Mouse (Mus musculus) urinary bladder, postnatal 10 days (tissue): Measurements from ENCODE around the gene Ctdspl.
A peak's percentile ranks its signal among the peaks of the same experiment; 100 is the strongest.

Source experiments
- DNase-seq: peaks from one replicate; pipeline ENCODE4 v3.0.0; 2022; ENCODE audit warnings: low spot score

Ctdspl gene

DNA sequence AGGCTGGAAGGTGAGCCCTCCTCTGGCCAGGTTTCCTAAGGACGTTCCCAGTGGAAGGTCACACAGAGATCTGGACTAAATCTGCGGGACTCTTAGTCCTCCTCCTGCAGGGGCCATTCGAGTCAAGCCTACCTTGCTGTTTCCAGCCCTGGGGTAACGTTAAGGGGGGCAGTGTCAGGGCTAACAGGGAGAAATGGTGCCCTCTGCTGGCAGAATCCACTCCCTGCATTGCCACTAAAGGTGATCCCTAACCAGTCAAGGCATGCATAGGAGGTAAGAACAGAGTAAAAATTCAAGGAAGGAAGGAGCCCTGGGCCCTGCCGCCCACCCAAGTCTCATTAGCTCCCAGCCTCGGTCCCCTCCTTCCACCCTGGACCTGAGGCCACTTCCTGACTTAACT, 141.3 kb downstream of the Ctdspl start:
- DNase-seq, result no peak

DNA sequence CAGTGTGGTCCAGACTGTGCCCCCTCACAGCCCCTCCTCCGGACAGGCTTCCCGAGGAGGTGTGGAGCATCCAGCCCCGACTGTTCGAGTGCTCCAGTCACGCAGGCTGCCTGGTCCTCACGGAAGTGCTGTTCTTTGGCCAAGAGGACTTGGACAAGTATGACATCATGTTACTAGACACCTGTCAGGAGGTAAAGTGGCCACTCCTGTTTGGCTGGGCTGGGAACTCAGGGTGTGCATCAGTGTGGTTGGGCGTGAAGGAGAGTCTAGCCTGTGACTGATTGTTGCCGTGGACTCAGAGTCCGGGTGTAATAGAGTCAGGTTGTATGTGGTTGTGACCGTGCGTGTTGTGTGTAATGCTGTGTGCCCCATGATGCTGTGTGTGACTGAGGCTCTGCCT, 142.0 kb downstream of the Ctdspl start:
- no peak for DNase-seq

DNA sequence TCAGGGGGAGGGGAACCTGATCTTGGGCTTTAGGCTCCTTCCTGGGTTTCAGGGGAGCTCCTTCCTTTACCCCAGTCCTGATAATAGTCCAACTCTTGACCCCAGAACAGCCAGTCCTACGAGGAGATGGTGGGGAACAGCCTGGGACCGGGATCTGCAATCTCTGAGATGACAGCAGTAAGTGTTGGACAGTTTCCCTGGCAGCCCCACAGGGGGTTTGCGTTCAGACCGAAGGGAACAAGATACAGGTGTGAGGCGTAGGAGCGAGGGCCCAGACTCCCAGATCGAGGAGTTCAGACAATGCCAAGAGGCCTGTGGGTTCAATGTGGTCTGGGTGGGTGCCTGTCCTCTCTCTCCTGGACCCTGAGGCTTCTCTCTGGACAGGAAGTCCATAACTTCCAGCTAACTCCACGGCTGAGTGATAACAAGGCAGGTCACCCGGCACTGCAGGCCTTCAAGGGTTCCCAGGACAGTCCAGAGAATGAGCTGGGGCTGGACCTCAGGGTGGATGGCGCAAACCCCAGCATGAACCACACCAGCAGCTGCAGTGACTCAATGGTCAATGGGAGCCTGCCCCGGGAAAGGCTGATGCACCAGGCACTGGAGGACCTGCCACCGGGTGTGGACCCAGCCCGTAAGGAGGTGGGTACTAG, 144.0 kb downstream of the Ctdspl start:
- DNase-seq, result no peak

DNA sequence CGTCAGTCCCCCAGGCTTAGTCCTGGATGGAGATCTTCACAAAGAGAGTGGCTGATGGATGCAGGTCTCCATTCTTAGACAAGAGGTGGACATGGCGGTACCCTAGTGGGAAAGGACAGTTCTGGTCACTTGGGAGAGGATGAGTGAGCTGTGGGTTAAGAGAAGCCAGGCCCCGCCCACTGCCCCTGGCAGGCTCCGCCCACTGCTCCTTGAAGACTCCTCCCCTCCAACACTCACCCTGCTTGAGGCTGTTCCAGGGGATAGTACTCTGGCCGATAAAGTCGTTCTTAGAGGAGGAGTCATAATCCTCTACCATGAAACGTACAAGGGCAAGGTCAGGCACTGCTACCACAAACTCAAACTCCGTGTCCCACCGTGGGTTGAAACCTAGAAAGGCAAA, 145.5 kb downstream of the Ctdspl start:
- DNase-seq, result no peak

DNA sequence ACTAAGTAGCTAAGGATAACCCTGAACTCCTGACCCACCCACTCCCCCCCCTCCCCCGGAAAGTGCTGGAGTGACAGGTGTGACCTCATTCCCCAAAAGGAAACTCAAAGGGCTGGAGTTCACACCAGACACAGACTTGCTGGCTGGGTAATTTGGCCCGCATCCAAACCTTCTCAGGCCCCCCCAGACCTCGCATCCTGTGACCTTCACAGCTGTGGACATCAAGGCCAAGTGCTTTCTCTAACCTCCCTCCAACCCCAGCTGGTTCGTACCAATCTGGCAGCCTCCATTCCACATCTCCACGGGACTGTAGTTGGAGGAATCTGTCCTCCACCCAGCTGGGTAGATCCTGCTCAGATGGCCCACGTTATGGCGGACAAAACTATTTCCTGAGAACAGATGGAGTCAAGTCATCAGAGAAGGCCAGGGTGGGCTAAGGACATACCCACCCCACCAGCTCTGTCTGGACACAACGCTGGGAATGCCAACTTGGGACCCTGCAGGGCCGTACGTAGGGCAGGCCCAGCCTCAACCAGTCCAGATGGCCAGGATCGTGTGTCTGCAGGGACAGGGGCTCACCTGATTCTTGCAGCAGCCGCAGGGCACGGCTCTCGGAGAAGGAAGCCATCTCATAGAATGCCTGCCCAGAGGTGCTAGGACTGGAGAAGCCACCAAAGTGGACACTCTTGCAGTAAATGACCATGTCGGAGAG, 147.1 kb downstream of the Ctdspl start:
- no peak for DNase-seq

- DNase-seq, result no peak
These were observed 149.4 kb downstream of the Ctdspl start for GRCm38 (mm10) chr9:119075685-119076084.

DNA sequence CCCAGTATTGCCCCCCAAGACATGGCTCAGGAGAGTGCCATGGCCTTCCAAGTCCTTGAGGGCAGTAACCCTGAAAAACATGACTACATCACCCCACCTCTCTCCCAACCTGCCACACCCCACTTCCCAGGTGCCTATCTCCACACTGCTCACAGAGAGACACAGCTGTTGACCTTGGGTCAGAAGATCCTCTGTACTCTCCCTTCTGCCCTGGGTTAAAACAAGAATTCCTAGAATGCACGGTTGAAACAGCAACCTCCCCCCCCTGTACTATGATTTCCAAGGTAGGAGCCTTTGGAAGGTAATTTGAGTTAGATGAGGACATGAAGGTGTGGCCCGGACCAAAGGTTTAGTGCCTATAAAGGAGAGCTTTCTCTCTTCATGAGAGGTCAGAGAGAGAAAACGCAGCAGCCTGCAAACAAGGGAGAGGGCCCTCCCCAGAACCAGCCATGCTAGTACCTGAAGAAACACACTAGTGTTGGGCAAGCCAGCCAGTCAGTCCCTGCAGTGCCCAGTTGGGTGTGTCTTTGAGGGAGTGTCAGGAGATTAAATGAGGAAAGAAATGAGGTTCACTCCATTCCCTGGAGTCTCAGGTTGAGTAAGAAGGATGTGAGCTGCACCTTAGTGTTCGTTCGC, 153.9 kb downstream of the Ctdspl start:
- no peak for DNase-seq

GRCm38 (mm10) chr9:119082039-119082438, 155.8 kb downstream of the Ctdspl start:
- DNase-seq, result no peak

- no peak for DNase-seq
These were observed 156.6 kb downstream of the Ctdspl start for GRCm38 (mm10) chr9:119082656-119083430.

- no peak for DNase-seq
These were observed 157.7 kb downstream of the Ctdspl start for GRCm38 (mm10) chr9:119083966-119084365.

DNA sequence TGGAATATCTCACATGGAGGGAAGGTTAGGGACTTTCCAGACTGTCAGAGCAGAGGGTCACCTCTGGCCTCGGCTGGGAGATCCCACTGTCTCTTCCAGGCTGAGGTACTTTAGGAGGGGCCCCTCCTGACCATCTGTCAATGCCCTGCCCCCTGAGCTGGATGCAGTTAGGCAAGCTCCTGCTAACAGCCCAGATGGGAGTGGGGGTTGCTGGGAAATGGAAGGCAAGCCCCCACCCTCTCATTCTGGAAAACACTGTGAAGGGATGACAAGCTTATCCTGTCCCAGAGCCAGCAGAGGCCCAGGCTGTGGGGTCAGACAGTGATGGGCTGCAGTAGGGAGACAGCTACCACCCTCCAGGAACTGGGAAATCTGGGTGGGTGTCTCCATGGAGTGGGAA, 160.2 kb downstream of the Ctdspl start:
- no peak for DNase-seq

- DNase-seq, result no peak
These were observed 161.1 kb downstream of the Ctdspl start for GRCm38 (mm10) chr9:119087309-119087708.

- peak; percentile 71 for DNase-seq
These were observed 162.0 kb downstream of the Ctdspl start for GRCm38 (mm10) chr9:119088148-119088801.

DNA sequence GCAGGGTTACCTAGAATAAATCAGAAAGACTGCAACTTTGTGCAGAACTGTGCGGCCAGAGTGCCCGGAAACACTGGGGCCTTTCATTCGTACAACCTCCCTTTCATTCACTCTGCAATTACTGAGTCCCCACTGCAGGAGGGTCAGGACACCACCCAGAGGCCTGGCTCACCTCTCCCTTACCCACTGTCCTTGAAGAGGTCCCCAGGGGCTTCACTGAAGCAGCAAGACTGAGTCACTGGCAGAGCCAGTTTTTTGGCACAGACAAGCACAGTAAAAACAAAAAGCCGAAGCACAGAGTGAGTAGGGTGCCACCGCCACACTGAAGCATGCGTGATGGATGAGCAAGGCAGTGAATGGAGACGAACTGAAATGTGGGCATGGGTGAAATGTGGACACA, 163.2 kb downstream of the Ctdspl start:
- DNase-seq, result no peak

DNA sequence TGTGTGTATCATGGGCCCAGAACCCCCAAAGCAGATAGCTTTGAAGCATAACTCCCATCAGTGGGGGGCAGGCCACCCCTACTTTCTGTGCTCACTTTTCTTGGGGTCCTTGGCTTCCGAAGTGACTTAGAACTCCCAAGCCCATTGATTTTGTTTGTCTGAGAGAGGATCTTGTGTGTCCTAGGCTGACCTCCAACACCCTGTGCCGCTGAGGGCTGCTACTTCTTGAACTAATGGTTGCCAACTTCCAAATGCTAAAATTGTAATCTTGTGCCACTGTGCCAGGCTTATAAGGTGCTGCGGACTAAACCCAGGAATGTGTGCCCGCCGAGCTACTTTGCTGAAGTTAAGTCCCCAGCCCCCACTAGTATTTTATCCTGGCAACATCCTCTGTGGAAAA, 164.2 kb downstream of the Ctdspl start:
- DNase-seq, result no peak

DNA sequence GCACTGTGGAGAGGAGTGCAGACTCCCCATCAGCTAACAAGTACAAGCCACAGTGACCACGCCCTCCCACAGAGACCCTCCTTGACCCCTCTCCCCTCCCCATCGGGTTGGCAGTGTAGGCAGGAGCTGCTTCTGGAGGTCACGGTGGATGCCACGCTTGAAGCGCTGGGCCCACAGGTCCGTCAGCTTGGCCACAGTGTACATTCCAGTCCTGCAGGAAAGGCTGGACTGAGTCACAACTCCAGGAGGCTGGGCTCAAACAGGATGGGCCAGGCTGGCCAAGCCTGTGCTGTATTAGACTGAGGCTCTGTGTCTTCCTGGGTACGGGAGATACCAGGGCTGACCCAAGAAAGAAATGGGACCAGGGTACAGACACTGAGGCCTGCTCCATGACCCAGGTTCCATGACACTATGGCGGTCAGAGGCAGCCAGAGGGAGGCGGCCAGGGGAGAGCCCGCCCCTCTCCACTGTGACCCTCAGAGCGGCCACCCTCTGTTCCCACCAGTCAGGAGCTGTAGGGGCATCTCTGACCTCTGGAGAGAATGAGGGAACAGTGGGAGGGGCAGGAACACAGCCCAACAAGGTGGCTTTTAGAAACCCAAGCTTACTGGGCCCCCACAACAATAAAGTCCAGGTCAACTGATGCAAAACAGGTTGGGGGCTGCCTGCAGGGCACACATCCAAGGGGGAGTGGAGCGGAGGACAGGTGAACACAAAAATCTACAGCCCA, 165.5 kb downstream of the Ctdspl start:
- no peak for DNase-seq

DNA sequence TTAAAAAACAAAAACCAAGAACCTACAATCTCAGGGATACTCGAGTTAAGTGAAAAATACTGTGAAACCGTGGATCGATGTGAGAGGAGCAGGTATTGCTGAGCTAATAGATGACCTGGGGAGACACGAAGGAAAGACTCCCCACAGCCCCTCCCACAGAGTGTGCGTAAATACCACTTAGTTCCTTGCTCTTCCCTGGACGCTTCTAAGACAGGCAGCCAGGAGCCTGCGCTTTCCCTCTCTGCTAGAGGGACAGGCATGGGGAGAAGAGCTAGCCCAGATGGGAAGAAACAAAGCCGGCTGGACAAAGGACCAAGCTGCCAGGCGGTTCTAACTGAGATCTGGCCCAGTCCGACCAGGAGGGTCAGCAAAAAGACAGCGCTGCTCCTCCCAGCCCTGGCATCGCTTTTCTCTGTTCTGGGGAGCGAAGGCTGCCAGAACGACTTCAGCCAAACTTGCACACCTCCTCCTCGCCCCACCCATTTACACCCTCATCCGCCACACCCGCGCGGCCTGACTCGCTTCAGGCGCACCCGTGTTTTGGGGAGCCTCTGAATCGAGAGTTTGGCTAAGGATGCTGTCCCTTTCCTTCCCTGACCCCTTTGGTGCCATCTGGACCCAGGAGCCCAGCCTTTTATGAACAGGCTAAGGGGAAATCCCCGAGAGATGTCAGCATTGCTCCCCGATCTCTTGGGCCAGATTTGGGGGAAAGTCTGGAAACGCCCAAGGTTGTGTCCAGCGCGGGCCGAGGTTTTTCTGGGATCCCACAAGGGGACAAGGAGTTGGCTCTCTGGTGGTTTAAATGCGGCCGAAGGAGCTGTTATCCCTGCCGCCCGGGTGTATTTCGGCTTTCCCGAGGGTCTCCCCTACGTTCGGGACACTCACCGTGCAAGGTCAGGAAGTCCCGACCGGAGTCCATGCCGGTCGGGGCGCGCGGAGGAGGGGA, 166.5 kb downstream of the Ctdspl start:
- DNase-seq, result no peak
